Mouse (Mus musculus) spleen, embryonic (tissue): Measurements from ENCODE around the gene Miga1.
"Not testable (repeated sequence)": the region's sequence is repeated elsewhere in the genome, so short reads cannot be mapped to it uniquely, and the experiment has no call there.

Source experiments
- CTCF ChIA-PET: fragments of 350-600 bp; sonication (Branson Sonifier 250); formaldehyde crosslinking; loops from one replicate; lab custom pipeline; 2022; lab: Charles Lee

The Miga1 gene

DNA sequence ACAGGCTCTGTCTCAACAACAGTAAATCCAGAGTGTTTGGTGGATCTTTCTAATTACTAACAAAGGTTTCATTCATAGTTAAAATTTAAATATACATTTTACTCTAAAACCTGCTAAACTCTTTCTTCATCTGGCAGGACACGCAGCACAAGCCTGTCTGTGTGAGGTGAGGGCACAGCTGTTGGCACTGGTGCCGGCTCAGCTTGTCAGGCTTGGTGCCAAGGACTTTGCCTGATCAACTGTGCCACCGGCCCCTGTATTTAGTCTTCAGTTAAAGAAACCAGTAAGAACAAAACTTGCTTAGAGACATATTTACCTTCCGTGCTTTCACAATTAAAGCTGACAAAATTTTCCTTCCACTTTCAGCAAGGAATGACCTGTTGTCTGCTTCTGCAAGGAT, 51.5 kb downstream of the Miga1 start:
- CTCF ChIA-PET = no interaction called here

DNA sequence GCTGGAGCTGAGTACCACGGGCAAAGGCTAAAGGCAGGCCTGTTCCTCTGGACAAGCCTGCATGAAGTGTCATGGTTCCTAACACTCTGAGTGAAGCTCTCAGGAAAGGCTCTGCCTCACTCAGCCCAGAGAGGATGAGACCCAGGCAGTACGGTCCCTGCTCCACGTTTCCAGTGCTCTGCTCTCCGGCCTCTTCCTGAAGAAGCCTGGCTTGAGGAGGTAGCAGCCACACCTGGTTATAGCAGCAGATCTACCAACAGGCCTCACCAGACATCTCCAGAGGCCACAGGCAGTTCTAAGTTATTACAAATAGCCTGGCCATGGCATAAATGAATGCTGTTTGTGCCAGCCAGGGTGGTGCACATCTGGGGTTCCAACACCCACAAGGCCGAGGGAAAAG, 51.9 kb downstream of the Miga1 start:
- CTCF ChIA-PET = no interaction called here

DNA sequence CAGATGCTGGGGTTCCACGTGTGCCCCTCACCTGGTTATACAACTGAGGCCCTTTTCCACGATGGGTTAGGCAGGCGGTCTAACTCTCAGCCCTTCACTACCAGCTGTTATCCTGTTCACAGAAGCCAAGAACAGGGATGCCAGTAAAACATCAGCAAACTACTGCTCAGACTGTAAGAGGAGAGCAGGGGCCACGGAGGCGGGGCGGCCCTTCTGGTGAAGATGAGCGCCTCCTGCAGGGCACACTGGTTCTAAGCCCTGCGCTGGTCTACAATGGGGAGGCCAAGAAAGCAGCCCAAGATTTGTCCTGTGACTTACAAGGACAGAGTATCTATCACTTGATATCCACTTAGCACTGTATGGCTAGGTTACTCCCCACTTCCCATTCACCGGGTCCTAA, 52.4 kb downstream of the Miga1 start:
- CTCF ChIA-PET = no interaction called here

DNA sequence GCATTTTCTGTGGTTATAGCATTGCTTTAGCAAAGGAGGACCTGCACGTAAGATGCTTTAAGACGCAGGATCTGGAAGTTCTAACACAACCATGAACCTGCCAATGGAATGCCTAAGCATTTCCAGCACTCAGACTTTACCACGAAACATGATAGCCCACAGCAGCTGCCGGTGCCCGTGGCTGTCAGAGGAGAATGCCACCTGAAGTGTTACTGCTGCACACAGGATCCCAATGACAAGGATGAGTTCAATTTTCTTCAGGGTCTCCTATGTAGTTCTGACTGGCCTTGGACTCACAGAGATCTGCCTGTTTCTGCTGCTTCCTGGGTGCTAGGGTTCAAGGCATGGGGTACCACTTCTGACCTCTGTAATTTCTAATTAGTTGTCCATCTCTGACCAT, 55.4 kb downstream of the Miga1 start:
- CTCF ChIA-PET = no interaction called here

DNA sequence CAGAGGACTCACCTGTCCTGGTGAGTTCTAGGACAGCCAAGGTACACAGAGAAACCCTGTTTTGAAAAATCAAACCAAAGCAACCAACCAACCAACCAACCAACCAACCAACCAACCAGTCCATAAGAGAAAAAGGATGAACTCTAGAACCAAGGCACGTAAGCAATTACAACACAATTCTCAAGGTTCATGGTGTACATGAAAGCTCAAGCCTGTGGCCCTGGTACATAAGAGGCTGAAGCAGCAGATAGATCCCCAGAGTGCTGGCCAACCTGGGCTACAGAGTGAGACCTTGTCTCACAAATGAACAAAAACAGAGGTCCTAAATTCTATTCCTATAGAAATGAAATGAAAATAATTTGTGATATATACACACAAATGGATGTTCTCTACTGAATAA, 55.9 kb downstream of the Miga1 start:
- CTCF ChIA-PET = no interaction called here

DNA sequence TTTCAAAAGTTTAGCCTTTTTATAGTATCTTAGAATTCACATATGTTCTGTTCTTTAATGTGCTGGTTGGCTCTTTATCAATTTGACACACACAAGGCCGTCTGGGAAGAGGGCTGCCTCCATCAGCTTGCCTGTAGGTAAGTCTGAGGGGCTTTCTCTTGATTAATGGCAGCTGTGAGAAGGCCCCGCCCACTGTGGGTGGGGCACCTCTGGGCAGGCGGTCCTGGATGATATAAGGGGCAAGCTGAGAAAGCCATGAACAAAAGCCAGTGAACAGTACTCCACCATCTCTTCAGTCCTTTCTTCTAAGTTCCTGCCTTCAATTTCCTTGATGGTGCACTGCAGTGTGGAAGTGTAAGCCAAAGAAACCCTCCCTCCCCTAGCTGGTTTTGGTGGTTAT, 58.1 kb downstream of the Miga1 start:
- CTCF ChIA-PET = no interaction called here

DNA sequence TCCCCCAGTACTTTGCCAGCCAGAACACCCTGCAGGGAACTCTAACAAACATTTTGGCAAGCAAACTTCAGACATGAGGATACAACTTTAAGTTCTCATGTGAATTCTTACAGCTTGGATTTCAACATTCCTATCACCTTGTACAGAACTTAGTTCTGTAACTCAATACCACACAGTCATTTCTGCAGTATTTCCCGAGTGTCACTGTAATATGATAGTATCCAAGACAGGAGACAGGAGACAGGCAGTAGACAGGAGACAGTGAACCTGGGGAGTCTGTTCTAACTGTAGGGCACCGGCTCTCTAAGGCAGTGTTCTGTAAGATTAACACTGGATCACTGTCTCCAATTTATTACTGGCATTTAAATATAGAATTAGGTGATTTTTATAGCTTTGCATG, 61.8 kb downstream of the Miga1 start:
- CTCF ChIA-PET = no interaction called here

DNA sequence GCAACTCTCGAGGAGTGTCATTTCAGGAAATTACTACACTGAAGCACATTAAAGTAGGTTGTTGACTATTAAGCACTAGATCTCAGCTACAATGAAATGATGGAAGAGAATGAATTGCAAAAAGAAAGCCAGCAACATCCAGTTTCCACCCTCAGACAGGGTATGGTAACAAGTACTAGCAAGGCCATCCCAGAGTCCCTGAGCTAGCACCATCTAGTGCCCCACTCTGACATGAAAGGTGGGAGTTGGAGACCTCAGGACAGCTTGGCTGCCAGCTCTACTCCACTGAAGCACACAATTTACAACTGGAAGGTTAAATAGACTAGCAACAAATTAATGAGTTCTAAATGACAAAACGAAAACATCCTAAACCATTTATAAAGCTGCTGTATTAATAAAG, 62.3 kb downstream of the Miga1 start:
- CTCF ChIA-PET = no interaction called here

DNA sequence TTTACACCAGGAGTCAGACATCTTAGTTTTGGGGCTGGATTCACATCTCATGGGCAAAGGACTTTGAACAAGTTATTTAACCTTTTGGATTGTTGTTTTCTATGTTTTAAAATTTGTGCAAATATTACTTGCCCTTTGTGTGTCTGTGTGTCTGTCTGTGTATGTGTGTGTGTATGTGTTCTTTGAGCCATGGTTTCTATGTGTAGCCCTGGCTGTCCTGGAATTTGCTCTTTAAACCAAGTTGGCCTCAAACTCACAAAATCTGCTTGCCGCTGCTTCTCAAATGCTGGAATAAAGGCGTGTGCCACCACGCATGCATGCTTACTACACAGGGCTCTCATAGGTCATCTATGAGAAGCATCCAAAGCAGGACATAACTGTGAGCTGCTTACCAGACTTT, 63.3 kb downstream of the Miga1 start:
- CTCF ChIA-PET = no interaction called here

DNA sequence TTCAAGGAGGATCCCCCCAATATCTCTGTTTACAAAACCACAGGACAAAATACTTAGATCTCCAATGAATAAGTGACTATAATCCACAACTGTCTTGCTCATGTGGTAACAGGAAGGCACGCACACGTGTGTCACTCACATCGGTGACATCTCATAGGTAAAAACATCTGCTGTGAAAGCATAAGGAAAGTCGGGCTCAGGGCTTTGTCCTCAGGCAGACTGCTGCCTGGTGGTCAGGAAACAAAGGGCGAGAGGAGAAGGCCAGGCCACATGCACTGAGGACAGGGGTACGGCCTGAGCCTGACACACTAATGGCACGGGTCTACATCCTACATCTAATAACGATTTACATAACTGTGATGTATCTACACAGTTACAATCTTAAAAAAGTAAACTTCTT, 65.2 kb downstream of the Miga1 start:
- CTCF ChIA-PET = no interaction called here

DNA sequence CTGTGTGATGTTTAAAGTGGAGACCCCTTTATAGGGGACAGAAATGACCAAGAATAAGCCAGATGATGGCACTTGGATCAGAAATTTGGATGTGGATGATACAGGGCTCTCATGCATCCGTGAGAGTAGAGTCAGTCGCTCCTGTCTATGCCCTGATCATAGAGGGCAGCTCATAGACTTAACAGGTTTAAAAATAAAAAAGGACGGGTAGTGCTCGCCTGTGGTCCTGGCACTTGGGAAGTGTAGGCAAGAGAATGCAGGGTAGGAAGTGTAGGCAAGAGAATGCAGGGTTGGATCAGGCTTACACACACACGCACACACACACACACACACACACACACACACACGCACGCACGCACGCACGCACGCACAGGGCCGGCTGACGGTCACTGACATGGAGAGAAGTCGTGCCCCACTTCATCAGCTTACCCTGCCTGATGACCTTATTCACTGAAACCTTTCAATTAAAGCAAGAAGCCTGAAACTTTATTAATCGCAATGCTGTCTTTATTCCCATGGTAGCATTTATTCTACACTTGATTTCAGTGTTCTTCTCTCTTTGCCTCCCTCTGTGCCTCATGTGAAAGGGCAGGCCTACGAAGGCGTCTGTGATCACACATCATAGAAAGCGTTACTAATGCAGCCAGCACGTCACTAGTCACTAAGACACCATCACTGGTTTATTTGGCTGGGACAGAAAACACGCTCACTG, 67.1 kb downstream of the Miga1 start:
- CTCF ChIA-PET = no interaction called here

DNA sequence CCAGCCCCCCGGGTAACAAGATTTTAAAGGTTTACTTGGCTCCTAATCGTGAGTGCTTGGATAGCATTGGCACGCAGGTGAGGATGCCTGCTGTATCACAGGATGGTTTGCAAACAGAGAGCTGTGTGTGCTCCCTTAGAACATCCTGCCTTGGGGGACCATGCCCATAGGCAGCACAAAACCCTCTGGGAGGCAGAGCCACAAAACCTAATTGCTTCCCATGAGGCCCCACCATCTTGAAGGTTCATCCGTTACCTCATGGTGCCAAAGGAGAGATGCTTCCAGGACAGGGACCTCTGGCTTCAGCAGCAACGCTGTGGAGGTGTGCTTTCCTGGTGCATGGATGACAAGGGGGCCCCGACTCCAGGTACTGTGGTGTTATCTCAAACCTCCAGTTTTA, 68.3 kb downstream of the Miga1 start:
- CTCF ChIA-PET = no interaction called here

DNA sequence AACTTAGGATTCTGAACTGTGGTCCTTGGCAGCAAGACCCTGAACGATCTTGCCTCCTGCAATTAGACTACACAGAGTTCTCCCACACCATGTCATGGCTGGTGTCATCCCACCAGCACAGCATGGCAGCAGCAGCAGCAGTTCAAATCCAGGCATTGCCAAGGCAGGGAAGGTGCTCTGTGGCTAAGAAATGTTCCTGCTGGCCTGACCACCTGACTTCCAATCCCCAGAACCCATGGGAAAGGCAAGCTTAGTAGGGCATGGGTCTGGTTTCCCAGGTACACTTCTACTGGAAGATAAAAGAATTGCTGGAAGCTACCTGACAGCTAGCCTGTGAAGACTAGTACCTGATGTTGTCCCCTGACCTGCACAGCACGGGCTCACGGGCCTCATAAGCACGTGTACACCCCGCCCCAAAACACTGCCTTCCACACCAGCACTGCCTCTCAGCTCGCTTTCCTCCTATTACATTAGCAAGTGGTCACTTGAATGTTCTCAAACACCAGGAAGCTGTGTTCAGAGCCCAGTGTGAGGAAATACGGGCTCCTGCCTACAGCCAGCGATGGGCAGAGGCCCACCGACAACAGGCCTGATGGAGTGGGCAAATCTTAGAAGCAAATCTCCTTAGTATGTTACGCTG, 69.0 kb downstream of the Miga1 start:
- CTCF ChIA-PET = interaction anchor here (0.7 kb wide), 1 partner anchor 9 kb away, joined by 3 read pairs; no protein-coding TSS in a partner anchor

DNA sequence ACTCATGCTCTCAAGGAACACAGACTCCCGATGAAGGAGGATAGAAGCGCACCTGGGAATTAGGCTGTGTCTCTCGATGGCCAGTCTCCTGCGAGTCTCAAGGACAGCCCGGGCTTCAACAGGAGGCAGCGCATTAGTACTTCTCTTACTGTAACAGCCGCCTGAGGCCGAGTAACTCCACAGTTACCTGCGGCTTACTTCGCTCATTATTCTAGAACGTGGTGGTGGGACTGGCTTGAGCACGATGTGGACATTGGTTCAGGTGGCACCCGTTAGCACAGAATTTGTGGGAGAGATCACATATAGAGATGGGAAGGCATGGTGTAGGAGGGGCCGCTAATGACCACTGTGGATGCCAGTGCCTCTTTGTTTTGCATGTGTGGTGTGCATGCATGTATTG, 72.1 kb downstream of the Miga1 start:
- CTCF ChIA-PET = no interaction called here

DNA sequence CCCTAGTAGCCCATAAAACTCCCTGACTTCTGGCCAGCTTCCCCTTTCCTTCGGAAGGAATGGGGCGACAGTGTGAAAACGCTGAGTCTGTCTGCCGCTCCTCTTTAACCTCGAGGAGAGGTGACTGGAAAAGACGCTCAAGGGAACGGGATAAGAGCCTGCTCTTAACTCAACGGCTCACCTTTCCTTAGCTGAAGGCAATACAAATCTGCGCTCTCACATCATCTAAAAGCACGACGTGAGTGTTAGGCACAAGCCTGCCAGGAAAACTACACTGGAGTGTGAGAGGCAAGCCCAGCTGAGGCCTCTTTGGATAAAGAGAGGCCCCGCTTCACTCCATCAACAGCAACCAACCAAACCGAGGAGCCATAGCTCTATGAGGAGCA, 74.2 kb downstream of the Miga1 start, which contains the start of gene Nexn:
TSS of gene Nexn (minus strand) at position 315 of the 386 bp plus-strand sequence.
- CTCF ChIA-PET = no interaction called here

DNA sequence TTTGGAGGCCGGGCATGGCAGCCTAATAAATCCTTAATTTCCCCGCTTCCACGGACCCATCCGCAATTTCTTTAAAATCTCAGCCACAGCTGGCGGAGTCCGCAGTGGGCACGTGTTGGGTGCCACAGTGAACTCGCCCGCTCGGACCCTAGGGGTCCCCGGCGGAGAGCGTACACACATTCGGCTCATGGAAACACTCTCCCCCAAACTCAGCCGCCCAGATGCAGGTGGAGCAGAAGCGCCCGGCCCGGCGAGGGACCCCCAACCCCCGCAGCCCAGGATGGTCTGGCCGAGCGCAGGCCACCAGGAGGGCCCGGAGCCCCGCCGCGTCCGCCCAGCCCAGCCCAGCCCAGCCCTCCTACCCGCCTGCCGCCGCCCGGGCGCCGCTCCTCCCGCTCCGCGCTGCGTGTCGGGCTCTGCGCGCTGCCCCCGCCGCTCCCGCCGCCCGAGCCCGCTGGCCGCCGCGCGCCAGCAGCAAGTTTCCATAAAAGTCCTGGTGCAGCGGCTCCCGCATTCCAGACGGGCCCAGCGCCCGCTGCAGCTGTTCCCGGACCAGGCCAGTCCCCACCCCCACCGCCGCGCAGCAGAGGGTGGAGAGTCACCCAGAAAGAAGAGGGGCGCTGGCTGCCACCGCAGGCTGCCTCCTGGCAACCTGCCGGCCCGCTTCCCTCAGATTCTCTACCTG, 74.7 kb downstream of the Miga1 start:
- CTCF ChIA-PET = no interaction called here

DNA sequence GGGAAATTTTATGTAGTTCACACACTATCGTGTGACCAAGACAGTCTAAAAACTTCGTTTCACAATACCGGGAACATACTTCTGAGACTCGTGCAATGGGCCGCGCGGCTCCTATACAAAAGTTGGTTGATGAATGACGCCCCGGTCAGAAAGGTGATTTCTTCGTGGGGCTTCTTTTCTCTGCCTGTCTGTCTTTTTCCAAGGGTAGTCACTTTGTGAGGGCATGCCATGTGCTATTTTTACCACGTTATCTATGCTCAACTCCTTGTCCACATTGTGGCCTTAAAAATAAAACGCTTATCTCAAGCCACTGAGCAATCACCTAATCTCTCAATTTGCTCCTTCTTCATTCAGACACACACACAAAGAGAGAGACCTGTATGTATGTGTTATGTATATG, 75.4 kb downstream of the Miga1 start:
- CTCF ChIA-PET = no interaction called here

DNA sequence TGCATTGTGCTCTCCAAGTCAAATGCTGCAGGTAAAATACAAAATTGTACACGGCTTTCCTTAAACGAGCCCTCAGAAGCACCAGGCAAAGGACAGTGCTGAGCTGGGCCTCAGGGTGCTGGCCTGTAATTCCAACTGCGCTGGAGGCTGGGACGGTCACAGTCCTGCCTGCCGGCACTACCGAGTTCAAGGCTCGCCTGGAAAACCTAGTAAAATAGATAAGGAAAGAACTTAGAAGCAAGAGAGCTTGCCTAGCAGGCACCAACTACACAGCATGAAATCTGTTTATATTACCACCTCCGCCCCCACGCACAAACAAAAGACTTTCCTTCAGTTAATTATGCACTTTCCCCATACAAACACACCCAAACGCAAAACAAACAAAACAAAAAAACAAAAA, 75.8 kb downstream of the Miga1 start:
- CTCF ChIA-PET = no interaction called here

DNA sequence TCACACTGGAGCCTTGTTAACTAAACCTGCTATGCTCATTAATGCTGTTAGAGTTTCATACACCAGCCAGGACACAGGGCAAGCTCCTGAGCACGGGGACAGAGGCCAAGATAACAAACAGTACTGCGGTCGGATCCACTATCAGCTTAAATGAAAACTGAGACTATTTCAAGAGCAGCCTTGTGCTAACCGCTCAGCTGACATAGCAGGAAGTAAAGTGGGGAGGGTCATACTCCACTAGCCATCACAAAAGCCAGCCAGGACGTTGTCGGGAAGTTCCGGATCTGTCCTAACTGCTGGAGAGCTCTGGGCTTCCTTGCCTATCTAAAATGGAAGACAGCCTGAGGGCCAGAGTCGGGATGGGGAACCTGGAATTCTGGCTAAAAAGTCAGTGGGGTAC, 78.3 kb downstream of the Miga1 start:
- CTCF ChIA-PET = no interaction called here

DNA sequence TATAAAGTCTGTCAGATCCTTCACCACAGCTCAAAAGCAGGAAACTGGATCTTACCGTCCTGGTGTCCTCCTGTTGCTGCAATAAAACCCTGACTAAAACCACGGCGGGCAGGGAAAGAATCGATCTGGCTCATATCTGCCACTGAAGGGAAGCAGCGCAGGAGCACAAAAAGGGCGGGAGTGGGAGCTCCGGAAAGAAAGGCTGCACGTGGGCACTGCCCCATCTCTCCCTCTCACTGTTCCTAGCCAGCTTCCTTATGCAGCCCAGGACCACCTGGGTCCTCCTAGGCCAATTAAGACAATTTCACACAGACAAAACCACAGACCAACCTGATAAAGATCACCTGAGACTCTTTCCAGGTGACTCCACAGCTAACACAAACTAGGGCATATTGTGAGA, 78.8 kb downstream of the Miga1 start:
- CTCF ChIA-PET = no interaction called here

DNA sequence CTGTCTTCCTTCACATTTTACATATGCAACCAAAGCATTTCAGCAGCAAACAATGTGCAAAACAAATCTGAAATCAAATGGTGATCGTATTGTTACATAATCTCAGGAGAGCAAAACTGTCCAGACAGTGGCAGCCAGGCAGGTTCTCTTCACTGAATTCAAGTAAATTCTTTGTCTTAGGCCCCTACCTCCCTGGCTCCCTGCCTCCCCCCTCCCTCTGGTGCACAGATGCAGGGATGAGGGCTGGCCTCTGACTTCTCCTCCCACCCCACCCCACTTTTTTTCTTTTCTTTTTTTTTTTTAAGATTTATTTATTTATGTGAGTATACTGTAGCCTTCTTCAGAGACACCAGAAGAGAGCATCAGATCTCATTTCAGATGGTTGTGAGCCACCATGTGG, 79.8 kb downstream of the Miga1 start:
- CTCF ChIA-PET = no interaction called here

DNA sequence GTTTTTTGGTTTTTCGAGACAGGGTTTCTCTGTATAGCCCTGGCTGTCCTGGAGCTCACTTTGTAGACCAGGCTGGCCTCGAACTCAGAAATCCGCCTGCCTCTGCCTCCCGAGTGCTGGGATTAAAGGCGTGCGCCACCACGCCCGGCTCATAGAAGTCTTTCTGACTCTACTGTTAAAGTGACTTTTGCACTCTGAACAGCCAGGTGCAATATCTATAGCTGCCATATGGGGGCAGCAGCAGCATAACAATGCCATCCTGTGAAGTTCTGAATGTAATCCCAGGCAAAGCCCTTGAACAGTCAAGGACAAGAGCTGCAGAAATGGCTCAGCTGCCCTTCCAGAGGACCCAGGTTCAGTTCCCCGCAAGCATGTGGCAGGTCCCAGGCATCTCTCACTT, 80.8 kb downstream of the Miga1 start:
- CTCF ChIA-PET = not testable (repeated sequence)

DNA sequence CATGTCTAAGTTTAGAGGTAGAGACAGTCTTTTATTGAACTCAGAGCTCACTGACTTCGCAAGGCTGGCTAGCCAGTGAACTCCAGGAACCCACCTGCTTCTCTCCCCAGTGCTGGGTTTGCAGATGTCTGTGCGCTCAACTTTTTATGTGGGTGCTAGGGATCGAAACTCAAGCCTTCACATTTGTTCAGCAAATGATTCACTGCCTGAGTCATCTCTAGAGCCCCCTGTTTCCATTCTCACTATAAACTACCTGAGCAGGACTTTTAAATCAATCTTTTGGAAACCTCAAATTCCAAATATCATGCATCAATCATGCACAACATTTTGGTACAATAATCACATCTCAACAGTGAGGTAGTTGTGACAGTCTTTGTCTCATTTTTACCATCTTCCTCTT, 82.7 kb downstream of the Miga1 start:
- CTCF ChIA-PET = interaction anchor here (0.8 kb wide), 1 partner anchor 31 kb away, joined by 3 read pairs; no protein-coding TSS in a partner anchor
